Mouse (Mus musculus) kidney, postnatal 0 days (tissue): ENCODE results near the gene Piezo1. TPM values are rescaled to one million over a fixed set of nuclear protein-coding genes. Genes with fewer than 3 reads are reported as not detected.

Experiments used
- ATAC-seq: fragments of 200-750 bp; cut with Nextera tagmentation; replicated peaks from 2 replicates; pipeline ENCODE4 v1.8.0; 2017; ENCODE audit warnings: low read depth, moderate number of reproducible peaks, moderate TSS enrichment, moderate library complexity; ENCODE audit not compliant: low FRiP score
- DNase-seq: peaks from one replicate; pipeline ENCODE4 v3.0.0-alpha.2; 2016; ENCODE audit warnings: low spot score
- H3K27ac ChIP-seq: fragments of 300-500 bp; sonication (generic); 2 replicates; pipeline ENCODE4 v1.5.1; 2014; ENCODE audit warnings: mild to moderate bottlenecking
- H3K27me3 ChIP-seq: fragments of 300-500 bp; sonication (generic); 2 replicates; pipeline ENCODE4 v1.6.1; 2014; ENCODE audit warnings: low read length, mixed read lengths; ENCODE audit not compliant: insufficient read depth
- H3K36me3 ChIP-seq: fragments of 300-500 bp; sonication (generic); 2 replicates; pipeline ENCODE4 v1.6.1; 2014; ENCODE audit warnings: low read length, mixed read lengths; ENCODE audit not compliant: insufficient read depth
- H3K4me1 ChIP-seq: fragments of 300-500 bp; sonication (generic); replicated peaks from 2 replicates; pipeline ENCODE4 v1.6.1; 2014; ENCODE audit warnings: antibody characterized with exemption, low read length, mixed read lengths; ENCODE audit not compliant: insufficient read depth
- H3K4me2 ChIP-seq: fragments of 300-500 bp; sonication (generic); 2 replicates; pipeline ENCODE4 v1.6.1; 2014; ENCODE audit warnings: mild to moderate bottlenecking, low read length, moderate library complexity, mixed read lengths
- H3K4me3 ChIP-seq: fragments of 300-500 bp; sonication (generic); replicated peaks from 2 replicates; pipeline ENCODE4 v1.5.1; 2014; ENCODE audit warnings: low read depth, low read length
- H3K9ac ChIP-seq: fragments of 300-500 bp; sonication (generic); 2 replicates; pipeline ENCODE4 v1.6.1; 2014; ENCODE audit warnings: low read depth, low read length
- H3K9me3 ChIP-seq: fragments of 300-500 bp; sonication (generic); replicated peaks from 2 replicates; pipeline ENCODE4 v1.6.1; 2016; ENCODE audit warnings: low read length, inconsistent platforms, mixed read lengths
- CTCF ChIP-seq: IDR thresholded peaks from 2 replicates; pipeline ENCODE4 v1.5.1; 2016; ENCODE audit warnings: antibody characterized with exemption, low read depth, mild to moderate bottlenecking, moderate library complexity
- WGBS: fragments of 180-500 bp; shearing (Covaris S2); extraction: QIAGEN DNeasy Blood & Tissue Kit; methylation state at CpG from one replicate; pipeline ENCODE4 v1.1.7; 2014; 5-methylcytosine and 5-hydroxymethylcytosine counted together
- polyA plus RNA-seq: library from polyadenylated mRNA; unstranded; fragments of >200 nt; fragmentation: Nextera tagmentation; extraction: Ambion mirVana; gene quantifications from 2 replicates; pipeline ENCODE4 v1.2.1, GENCODE M21; 2015

The Piezo1 gene
- polyA plus RNA-seq, 1 experiment from 2014 or later = 14.9 TPM

DNA sequence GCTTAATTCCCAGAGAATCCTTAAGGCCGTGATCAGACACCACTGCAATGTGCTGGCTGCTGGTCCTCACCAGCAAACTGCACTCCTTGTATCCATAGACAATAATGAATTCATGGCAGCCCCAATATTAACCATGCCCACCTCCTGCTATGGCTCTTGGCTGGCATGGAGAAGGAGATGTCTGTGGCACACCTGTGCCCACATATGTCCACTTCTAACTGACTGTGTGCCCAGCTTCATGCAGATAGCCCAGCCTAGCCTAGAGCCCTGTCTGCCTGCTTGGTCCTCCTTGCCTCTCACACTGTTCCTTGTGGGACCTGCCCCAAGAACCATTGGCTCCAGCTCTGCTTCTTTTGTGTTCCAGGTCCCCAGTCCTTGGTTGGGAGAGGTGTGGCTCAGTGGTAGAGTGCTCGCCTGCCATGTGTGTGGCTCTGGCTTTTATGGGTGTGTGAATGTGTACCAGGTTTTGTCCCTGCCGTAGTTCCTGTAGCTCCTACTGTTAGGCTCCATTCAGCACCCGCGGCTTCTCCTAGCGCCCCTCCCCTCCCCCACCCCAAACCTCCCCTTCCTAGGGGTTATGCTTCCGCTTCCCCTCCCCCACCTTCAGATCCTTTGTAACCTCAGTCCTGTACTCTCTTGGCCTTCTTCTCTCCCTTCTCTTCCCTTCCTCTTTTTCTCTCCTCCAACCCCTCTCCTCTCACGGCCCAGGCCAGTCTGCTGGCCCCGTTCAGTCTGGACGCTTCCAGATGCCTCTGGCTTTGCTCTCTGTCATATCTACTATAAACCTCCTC, 6.3 kb upstream of the Piezo1 start:
- H3K4me3 ChIP-seq = no peak overlapping the region
- ATAC-seq = no peak
- DNase-seq = no peak
- H3K36me3 ChIP-seq = no peaks in the 10 kb centered on the region
- no peak overlapping the region for H3K9ac ChIP-seq
- no peaks in the 10 kb centered on the region; the same call in 1 of the 2 replicates for H3K4me1 ChIP-seq
- WGBS = 46% methylated on average over 10 of the region's 10 CpGs
- no peak for TF ChIP-seq CTCF
- no peaks in the 10 kb centered on the region for H3K27me3 ChIP-seq
- no peak overlapping the region for H3K4me2 ChIP-seq
- no peaks in the 10 kb centered on the region for H3K9me3 ChIP-seq
- peak overlapping the region; percentile 72; the same call in 1 of the 2 replicates for H3K27ac ChIP-seq

DNA sequence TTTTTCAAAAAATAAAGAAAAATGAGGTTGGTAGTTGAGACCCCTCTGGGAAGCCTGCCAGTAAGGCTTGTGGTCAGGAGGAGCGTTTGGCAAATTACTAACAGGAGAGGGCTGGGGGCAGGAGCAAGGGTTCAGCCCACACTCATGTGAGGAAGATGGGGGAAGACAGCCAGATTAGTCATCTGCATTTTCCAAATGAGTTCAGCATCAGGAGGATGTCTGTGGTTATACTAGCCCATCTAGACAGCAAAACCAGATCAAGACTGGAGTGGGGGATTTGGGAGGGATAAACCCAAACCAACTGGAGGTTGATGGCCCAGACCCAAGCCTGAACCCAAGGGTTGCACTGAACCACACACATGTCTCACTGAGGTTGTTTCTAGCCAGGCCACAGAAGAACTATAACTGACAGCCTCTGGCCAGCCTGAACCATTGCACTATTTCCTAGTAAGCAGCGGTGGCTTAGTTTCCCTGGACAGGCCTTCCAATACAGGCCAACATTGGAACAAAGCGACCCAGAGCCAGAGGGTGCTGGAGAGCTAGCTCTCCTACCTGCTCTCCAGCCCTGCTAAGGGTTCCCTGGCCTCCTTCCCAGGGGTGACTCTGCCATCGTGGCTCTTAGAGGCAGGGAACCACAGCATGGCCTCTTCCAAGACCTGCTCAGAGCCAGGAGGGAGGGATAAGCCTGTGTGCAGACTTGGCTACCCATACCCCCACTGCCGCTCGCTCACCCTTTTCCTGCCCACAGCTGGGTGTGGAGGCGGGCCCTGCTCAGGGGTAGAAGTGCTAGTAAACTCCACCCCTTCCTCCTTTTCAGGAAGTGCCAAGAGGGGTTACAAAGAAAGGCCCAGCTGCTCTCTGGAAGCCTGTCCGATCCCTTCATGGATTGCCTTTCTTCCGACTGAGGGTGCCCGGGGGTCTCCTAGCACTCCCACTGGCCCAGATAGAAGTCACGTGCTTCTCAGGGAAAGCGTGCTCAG, 5.2 kb upstream of the Piezo1 start:
- Histone ChIP-seq H3K9me3 (no peaks in the 10 kb centered on the region), H3K9ac (peak overlapping the region; percentile 5; the same call in 1 of the 2 replicates), H3K27me3 (no peaks in the 10 kb centered on the region), H3K4me1 (no peaks in the 10 kb centered on the region; the same call in 1 of the 2 replicates), H3K4me3 (no peak overlapping the region), H3K27ac (peak overlapping the region; percentile 72), H3K36me3 (no peaks in the 10 kb centered on the region), H3K4me2 (no peak overlapping the region)
- peak; percentile 74 for DNase-seq
- TF ChIP-seq CTCF = no peak
- WGBS = 59% methylated on average over 12 of the region's 12 CpGs
- 0 out of 2 replicates have a peak, but pooled peaks have one; percentile 37 for ATAC-seq

- no peak overlapping the region for H3K27ac ChIP-seq
- 71% methylated on average over 6 of the region's 6 CpGs for WGBS
- no peaks in the 10 kb centered on the region for H3K27me3 ChIP-seq
- H3K9ac ChIP-seq = no peak overlapping the region
- no peak for TF ChIP-seq CTCF
- no peaks in the 10 kb centered on the region for H3K36me3 ChIP-seq
- H3K9me3 ChIP-seq = no peaks in the 10 kb centered on the region
- H3K4me3 ChIP-seq = no peak overlapping the region
- peaks cover 9% of the 10 kb centered on the region; the same call in 1 of the 2 replicates for H3K4me1 ChIP-seq
- no peak overlapping the region for H3K4me2 ChIP-seq
- no peak for ATAC-seq
- DNase-seq = no peak
Observed at GRCm38 (mm10) chr8:122554786-122555185, 3.7 kb upstream of the Piezo1 start.

GRCm38 (mm10) chr8:122550995-122551264, 199 bp downstream of the Piezo1 start:
- no peak for TF ChIP-seq CTCF
- H3K4me2 ChIP-seq = peak overlapping the region; percentile 88
- no peaks in the 10 kb centered on the region for H3K9me3 ChIP-seq
- ATAC-seq = no peak; the same call in 1 of the 2 replicates
- H3K27me3 ChIP-seq = no peaks in the 10 kb centered on the region
- H3K27ac ChIP-seq = peak overlapping the region; percentile 91
- DNase-seq = no peak
- H3K4me1 ChIP-seq = peaks cover 43% of the 10 kb centered on the region
- H3K4me3 ChIP-seq = peak overlapping the region; percentile 72
- WGBS = under 1% methylated on average over 27 of the region's 43 CpGs
- H3K9ac ChIP-seq = peak overlapping the region; percentile 92
- H3K36me3 ChIP-seq = no peaks in the 10 kb centered on the region

DNA sequence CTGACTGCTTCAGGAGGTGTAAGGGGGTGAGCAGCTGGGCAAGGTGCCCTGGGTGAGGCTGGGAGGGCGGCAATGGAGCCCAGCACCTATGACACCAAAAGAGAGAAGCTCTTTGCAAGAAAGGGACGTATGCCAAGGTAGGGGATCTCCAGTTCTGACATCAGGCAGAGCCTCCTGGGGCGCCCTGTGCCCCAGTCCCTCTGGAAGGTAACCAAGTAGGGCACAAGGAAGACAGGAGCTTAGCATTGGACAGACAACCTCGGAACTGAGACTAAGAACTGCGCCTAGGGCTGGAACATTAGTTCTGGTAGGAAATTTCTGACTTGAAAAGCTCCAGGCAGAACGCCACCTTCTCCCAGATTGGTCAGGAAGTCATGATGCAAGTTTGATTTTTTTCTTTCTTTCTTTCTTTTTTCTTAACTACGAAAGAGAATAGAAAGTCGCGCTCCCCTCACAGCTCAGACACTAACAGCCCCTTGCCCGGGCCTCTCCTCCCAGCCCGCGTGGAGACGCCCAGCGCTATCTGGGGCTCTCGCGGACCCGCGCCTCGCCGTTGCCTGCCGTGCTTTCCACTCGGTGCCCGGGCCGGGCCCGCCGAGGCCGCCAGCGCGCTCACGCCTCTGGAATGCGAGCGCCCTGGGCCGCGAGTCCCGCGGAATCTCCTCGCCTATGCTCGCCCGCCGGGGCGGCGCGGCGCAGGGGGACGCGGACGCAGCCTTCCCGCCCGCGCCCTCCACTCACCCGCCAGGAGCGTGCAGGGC, 715 bp downstream of the Piezo1 start:
- Histone ChIP-seq H3K4me1 (peaks cover 48% of the 10 kb centered on the region), H3K9me3 (no peaks in the 10 kb centered on the region), H3K4me3 (peak overlapping the region; percentile 72), H3K9ac (peak overlapping the region; percentile 92), H3K27ac (peak overlapping the region; percentile 91), H3K36me3 (no peaks in the 10 kb centered on the region), H3K27me3 (no peaks in the 10 kb centered on the region), H3K4me2 (peak overlapping the region; percentile 88)
- 3% methylated on average over 52 of the region's 52 CpGs for WGBS
- ATAC-seq (peak; percentile 43), DNase-seq (peak; percentile 77)
- no peak for TF ChIP-seq CTCF
